Mouse (Mus musculus) gastrocnemius, adult 18-20 months (tissue): ENCODE measurements around the gene Hemk1. TPM values are rescaled to one million over a fixed set of nuclear protein-coding genes. Genes with fewer than 3 reads are reported as not detected.

Experiments
- DNase-seq: peaks from one replicate; pipeline ENCODE4 v3.0.0; 2021; ENCODE audit warnings: low spot score
- long read RNA-seq, 2 experiments: library from polyadenylated mRNA; stranded (forward); transcript quantifications; one replicate each; pipeline ENCODE4 v2.0.0; 2021
- total RNA-seq, 2 experiments: library from RNA; stranded (reverse); gene quantifications; 2 replicates each; pipeline ENCODE4 v1.2.3; 2021

Hemk1 gene
- total RNA-seq, result 10 to 100 TPM; 11.8 to 13.3 TPM
- long read RNA-seq, experiment 1, transcript Hemk1-201 (11 exons, 2,192 nt), result major isoform, 7 of 19 reads
- long read RNA-seq, experiment 1, partial matches to known transcripts, result 1 of 19 reads
- long read RNA-seq, experiment 1, other reads (novel, unspliced or antisense), result 10 of 19 reads
- long read RNA-seq, experiment 2, partial matches to known transcripts, result 0 of 10 reads
- long read RNA-seq, experiment 2, other reads (novel, unspliced or antisense), result 8 of 10 reads

DNA sequence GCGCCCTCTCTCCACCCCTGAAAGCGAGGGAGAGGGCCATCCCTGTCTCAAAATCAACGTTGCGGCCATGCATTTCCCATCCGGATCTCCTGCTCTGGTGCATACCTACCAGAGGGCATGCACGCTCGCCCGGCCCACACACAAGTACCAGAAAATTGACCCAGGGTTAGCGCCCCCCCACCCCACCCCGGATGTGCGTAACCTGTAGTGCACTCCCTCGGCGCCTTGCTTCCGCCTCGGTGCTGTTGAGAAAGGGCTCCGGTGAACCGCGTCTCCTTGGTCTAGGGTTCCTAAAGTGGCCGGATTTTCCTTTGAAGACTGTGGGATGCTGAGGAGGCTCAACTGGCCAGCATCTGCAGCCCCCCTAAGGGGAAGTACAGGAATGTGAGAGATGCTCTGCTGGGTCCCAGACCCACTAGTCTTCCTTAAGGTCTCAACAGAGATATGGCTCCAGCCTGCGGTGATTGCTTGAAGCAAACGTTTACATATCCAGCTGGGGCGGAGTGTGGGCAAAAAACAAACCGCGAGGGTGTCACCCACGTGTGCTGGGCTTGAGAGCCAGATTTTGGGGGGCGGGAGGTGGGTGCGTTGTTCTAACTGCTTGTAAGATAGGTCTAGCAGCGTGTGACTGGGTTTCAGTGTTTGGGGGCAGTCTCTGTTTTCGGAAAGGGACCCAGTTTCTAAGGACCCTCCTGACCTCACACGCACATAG lies at the start of gene Hemk1:
Gene Hemk1, minus strand, starts transcription at position 179 of the 712 bp plus-strand sequence.
- peak; percentile 79 for DNase-seq

DNA sequence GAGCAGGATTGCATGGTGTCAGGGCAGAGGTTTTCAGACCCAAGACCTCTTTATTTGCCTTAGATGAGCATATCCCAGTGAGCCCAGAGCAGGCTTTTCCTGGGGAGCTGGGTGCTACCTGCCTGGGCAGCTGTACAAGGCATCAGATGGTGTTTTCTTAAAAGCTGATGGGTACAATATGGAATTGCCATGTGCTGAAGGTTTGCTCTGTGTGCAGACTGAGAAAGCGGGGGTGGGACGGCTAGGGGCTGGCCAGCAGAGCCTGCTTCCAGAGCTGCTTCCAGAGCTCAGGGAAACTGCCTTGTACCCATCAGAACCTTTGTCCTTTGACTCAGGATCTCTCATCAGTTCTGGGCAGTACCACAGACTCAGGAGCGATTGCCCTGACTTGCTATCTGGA lies 49.6 kb upstream of the Hemk1 start:
- no peak for DNase-seq

DNA sequence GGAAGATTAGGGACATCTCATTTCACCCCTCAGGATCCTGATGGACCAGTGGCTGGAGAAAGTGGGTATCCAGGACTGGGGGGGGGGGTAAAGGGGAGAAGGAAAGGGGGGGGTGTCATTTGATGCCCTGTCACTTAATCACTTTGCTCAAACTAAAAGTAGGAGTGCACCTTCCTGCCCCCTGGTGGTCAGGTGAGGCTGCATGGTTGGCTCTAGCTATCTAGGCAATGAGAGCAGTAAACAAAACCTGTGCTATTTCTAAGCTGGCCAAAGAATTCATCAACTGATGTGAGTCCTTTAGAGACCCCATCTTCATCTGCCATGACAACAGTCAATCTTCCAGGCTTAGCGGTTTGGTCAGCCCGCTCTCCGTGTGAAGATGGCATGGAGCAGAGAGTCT lies 48.6 kb upstream of the Hemk1 start:
- no peak for DNase-seq

DNA sequence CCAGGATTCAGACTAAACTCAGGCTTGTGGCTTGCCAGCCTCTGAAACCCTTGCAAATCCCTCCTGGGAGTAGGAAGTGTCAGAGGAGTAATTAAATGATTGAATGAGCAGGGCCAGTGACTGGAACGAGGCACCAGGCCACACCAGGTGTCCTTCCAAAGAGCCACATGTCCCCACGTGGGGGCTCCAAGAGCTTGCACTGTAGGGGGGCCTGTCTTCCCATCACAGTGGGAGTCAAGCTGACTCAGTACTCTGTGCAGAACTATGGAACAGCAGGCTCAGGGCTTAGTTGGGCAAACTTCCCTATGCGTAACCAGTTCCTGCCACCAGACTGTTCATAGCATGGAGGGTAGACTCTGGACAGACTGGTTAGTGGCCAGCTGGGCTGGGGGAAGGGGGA lies 46.2 kb upstream of the Hemk1 start:
- DNase-seq, result no peak

DNA sequence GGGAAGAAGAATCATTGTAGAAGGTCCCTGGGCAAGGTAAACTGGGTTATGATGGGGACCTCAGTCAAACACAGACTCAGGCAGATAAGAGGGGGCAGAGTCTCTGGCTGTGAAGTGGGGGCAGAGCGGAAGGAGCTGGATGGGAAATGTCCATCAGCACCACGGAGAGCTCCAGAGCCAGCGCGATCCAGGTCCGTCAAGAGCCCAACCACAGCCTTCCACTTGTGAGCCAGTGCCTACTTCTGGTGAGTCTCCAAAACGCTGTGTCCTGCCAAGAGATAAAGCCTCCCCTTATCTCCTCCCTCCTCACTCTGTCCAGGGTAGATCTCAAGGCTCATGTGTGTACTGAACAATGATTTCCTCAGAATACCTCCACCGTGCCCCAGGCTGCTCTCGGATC lies 43.6 kb upstream of the Hemk1 start:
- no peak for DNase-seq

DNA sequence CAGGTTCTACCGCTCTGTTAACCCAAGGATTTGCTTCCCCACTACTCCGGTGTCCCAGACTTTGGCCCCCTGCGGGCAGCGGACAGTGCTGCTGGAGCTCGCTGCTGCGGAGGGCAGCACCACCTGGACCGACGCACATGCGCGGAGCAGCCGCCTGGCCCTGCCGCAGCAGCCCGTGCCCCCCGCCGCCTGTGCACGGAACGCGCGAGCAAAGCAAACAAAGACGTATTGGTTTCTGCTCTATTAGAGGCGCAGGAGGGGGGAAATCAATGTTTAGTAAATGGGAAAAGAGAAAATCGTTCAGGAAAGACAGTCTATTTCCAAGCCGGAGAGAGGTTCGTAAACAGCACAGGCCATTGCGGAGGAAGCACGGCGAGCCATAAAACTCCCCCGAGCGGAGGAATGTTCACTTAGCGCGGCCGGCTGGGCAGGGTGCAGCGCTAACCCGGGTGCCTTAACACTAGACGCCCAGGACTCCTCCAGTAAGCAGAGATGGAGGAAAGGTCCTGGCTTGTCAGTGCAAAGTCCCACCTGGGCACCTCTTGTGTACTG lies 39.9 kb upstream of the Hemk1 start:
- DNase-seq, result no peak

DNA sequence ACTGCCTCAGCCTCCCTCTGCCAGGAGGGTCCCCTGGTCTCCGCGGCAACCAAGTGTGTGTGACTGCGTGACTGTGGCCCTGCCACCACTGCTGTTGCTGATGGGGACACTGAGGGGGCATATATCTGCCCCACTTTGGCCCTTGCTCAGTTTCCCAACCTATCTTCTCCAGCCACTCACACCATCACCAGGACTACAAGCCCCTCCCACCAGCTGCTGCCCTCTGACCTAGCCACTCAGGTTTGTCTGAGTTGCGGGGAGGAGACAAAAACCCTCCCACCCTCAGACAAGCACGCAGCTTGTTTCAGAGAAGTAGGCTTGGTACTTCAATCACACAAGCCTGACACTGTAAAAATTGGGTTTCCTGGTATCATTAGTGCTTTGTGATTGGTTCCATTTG lies 37.3 kb upstream of the Hemk1 start:
- no peak for DNase-seq

DNA sequence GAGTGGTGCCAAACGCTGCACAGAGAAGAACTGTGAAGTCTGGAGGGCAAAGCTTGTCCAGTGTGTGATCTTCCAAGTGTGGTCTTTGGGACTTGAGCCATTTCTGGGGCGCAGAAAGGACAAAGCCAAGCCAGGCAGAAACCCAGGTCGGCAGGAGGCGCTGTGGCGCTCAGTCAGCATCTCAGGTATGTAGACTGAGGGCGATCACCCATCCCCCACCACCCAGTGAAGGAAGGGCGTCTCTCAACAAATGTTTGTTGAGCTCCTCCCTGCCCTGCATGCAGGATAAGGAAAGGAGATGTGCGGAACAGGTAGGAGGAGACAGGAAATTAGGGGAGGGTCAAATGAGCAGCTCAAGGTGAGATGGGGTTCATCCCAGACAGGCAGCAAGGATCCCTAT lies 36.5 kb upstream of the Hemk1 start:
- no peak for DNase-seq

DNA sequence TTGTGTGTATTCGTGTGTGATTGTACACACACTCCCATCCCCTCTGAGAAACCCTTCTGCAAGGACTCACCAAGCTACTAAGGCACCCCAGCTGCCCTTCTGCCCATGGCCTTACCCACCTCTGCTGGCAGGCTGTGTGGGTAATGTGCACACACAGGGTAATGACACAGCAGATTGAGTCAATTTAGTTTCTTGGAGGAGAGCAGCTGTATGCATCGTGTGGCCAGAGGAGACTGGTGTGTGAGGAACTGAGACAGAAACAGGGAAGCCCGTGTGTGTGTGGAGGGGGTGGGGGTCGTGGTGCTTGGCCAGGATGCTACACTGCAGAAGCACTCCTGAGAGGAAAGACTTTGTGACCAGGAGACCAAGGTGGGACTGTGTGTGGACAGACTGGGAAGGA lies 34.3 kb upstream of the Hemk1 start:
- no peak for DNase-seq

DNA sequence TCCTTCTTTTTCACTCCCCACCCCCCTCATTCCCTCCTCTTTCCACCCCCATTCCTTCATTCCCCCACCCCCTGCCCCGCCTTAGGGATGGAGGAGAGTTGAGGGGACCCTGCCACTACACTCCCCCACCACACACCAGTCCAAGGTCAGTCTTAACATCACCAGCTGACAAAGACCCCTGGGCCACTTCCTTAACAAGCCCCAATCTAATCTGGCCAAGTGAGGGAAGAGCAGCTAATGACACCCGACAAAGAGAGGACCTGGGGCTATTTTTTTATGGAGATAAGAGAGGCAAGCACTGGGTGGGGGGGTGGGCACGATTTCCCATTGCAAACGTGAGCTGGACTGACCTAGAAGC lies 31.9 kb upstream of the Hemk1 start:
- no peak for DNase-seq

DNA sequence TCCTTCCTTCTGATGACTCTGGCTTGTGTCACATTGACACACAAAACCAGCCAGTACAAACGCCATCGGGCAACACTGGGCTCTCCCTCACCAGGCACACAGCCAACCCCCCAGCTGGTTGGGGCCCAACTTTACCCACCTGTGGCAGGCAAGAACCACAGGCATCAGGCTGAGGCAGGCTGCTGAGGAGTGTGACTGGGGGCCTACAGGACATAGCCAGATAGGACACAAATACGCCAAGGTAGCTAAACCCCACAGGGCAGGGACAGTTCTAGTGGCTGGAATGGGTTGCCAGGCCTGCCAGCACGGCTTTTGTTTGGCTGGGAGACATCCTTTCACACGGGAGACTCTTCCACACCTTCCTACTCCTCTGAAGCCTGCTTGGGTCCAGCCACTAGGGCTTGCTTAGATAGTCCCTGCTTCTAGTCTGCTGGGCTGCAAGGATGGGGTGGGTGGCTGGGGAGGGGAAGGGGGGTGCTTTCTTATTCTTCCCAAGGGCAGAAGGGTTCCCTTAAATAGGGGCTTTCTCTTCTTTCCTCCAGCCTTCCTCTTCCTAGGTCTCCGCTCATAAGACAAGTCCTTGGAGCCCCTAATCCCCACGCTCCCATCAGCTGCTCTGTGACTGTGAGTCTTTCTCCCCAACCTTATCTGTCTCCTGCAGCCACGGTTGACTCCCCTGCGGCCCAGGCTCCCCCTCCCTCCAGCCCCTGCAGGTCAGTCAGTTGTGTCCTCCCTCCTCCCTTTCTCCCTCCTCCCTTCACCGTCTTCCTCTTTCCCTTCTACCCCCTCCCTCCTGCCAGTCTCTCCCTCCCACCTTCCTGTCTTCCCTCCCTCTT lies 31.3 kb upstream of the Hemk1 start:
- no peak for DNase-seq

DNA sequence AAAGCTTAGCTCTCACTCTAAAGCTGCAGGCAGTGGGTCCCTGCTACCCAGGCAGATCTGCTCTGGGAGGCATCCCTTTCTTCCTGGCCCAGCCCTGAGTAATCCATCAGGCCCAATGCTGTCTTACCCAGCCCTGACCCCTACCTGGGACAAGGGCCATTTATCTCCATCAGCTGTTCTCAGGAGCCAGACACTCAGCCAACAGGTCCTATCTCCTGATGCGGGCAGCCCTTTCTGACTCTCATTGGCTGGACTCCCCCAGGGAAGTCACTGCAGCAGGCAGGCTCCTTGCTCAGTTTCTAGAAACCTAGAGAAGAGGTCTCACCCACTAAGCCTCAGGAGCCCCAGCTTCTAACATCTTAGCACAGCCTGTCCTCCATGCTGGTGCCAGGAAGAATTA lies 30.2 kb upstream of the Hemk1 start:
- DNase-seq, result no peak

DNA sequence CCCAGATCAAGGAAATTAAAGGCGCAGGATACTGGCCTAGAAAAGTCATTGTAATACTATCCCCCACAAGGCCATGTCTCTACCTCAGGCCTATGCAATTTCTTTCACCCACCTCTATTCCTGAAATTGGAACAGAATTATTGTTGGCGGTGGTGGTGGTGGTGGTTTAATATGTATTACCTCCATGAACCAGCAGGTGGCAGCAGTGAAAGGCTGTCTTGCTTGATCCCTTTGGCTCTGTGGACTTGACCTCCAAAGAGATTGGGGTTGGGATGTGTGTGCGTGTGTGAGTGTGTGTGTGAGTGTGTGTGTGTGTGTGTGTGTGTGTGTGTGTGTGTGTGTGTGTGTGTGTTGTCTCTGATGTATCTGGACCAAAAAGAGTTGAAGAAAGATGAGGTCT lies 28.5 kb upstream of the Hemk1 start:
- peak; percentile 61 for DNase-seq

DNA sequence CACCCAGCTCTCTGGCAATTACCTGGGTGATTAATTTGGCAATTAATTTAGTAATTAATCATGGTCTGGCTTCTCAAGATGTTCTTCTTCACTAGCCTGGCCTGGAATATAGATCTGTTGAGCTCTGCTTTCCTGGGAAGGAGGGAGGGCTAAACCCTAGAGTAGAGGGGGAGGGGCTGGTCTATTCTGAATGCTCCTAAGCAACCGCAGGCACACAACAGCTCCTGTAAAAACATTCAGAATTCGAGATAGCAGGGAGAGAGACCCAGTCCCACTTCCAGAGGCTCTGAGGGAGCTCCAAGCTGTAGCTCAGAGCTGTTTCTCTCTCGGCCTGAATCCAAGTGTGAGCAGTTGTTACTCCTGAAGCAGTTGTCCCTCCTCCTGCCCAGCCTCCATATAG lies 22.8 kb upstream of the Hemk1 start:
- DNase-seq, result no peak

DNA sequence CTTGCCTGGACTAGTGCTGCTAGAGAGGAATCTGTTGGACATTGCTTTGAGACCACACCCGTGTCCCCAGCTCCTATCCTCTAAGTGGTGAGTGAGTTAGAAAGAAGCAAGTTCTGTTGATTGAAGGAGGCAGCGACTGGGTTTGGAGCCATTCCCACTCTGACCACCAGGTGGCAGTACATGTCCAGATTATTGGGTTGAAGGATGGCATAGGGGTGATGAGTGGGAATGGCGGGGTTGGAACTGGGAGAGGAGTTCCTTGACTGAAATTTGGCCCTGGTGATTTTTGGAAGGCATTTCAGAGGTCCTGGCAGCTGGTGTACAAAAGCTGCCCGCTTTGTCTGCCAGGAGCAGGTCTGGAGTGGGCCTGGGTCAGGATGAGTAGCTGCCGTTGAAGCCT lies 19.5 kb upstream of the Hemk1 start:
- peak; percentile 82 for DNase-seq

DNA sequence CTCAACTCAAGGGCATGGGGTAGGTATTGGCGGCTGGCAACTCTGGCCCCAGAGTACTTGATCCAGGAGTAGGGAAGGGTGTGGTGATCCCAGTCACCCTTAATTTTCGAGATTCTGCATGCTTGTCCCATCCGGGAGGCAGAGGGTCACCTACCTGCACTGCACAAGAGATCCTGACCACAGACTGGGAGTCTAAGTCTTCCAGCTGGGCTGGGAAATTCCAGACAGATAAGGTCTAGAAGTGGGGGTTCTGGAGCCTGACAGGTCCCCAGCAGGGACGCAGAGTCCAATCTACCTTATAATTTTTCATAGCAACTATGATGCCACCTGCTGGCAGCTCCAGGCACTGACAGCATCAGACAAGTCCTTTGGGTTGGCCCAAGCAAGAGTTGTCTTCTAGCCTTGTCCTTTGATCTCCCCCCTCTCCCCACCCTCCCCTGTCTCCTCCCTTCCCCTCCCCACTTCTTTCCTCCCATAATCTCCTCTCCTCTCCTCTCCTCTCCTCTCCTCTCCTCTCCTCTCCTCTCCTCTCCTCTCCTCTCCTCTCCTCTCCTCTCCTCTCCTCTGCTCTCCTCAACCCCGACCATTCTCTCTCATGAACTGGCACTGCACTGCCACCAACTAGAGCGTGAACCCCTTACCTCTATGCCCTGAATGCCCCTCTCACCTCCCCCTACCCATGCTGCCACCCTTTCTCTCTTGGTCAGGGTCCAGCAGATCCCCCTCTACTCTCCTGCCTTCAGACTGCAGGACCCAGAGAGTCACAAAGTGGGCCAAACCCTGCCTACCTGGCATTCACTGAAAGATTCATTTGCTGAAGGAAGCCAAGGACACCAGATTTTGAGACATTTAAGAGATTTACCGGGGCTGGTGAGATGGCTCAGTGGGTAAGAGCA lies 18.0 kb upstream of the Hemk1 start:
- DNase-seq, result peak; percentile 60

DNA sequence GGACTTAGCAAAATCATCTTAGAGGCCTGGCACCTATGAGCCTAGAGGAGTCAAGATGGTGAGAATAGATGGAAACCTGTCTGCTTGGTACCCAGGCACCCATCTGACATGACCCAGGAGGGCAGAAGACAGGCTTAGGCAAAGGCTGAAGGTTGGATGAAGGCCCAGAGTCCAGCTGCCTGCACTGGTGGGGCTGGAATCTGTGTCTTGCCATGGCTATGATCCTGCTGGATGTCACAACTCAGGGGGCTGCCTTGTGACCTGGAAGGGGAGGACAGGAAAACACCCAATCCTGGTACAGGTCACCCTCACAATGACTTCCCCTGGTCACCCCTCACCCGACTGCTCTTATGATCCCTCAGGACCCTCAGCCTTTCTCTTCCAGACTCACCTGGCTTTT lies 16.7 kb upstream of the Hemk1 start:
- DNase-seq, result no peak

DNA sequence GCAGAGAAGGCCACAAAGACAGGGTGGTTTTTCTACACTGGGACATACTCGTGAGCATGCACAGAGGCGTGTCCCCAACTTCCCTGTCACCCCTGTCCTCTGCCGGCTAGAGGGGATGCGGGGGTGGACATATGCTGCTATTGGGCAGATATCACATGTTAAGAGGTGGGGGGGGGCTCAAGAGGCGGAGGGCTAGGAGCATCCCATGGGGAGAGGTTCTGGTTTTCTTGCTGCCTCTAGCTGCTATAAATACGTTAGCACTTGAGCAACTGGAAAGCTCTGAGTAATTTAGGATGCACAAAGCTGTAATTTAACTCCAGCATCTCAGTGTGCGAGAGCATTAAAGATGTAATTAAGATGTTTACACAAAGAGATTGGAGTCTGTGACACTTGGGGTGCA lies 11.2 kb upstream of the Hemk1 start:
- DNase-seq, result no peak

DNA sequence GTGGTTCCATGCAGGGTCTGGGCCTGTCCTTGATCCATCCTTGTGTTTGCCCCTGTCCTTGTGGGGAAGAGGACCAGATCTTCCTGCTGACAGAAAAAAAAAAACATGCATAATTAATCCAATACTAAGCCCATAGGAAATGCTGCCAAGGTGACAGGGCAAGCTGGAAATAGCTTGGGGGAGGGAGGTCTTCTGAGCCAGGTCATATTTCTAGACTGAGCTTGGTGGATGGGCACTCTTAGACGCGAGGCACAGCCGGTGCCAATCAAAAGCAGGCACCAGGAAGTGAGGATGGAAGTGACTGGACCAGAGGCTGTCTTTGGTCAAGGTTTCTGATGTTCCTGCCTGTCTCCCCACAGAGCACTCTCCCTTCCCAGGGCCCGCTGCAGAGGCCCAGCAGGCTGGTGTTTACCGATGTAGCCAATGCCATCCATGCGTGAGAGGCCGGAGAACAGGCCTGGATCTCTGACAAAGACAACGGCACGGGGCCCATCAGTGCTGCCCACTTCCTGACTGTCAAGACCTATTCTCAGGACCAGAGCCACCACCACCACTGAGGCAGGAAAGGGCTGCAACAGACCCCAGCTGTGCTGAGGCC lies 9.5 kb upstream of the Hemk1 start:
- peak; percentile 53 for DNase-seq

DNA sequence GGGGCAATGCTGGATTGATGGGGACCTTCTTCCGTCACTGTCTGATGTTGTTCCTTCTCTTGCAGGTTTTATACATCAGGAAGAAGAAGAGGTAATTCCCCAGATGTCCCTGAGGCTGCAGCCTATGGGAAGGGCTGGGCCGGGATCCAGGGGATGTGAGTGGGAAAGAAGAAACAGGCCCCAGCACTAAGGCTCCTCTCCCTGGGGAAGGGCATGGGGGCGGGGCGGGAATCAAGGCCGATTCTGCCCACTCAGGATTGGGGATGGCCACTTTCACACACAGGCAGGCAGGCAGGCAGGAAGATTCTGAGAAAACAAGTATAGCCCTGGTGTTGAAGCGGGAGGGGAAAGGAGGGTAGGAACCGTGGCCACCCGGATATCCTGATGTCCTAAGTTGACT lies 7.9 kb upstream of the Hemk1 start:
- no peak for DNase-seq

DNA sequence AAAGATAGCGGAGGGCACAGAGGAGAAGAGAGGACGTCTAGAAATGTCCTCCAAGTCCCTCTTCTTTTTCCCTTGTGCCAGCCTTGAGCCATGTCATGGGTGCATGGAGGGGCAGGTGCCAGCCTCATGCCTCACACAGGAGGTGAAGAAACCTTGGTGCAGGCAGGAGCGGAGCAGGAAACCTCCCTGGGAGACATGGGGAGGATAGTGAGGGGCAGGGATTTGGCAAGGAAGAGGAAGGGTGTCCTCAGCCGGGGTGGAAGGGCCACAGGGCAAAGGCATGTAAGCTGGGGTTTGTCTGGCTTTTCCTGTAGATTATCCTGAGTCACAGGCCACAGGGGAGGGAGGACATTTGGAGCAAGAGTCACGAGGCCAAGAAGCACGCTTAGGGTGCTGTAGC lies 5.9 kb upstream of the Hemk1 start:
- DNase-seq, result no peak
